Mouse (Mus musculus) small intestine, adult 2 months (tissue): ENCODE data around the gene Faah.

Source experiments
- CTCF ChIP-seq: fragments of 200-500 bp; IDR thresholded peaks from 2 replicates; pipeline ENCODE4 v1.5.1; 2012; ENCODE audit warnings: low read depth, mild to moderate bottlenecking, control low read depth, inconsistent platforms, low read length, moderate library complexity, mixed read lengths; ENCODE audit not compliant: insufficient replicate concordance, insufficient read length; ENCODE audit errors: extremely low read depth
- POLR2A ChIP-seq: fragments of 200-500 bp; IDR thresholded peaks from 2 replicates; pipeline ENCODE4 v1.6.1; 2012; ENCODE audit warnings: low read depth, mild to moderate bottlenecking, control low read depth, inconsistent platforms, low read length, moderate library complexity

DNA sequence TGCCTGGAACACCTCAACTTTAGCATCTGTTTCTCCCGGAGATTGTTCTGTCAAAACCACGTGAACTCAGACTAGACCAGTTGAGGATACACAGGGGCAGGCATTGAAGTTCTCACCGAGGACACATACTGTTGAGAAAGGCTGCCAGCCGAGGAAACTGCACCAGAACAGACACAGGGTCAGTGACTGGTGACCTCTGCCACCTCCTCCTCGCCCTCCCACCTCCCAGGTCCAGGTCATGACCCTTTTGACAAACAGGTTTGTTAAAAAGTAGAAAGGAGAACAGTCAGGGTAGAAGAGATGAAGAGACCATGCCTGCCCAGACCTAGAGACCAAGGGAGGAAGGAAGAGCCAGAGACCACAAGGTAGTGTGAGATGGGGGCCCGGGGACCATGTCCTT, 17.1 kb downstream of the Faah start:
- no peak for TF ChIP-seq POLR2A
- TF ChIP-seq CTCF, result no peak
